Mouse (Mus musculus): ENCODE measurements around the gene Cdc123.

- TF ChIP-seq CTCF (IDR thresholded peaks at IDR 0.05; ENCODE audit: low read depth, low read length), result no peak
- TF ChIP-seq POLR2AphosphoS5 (IDR thresholded peaks at IDR 0.05; ENCODE audit: insufficient replicate concordance, low read depth, low read length), result no peak
- no peak for TF ChIP-seq GATA1 (IDR thresholded peaks at IDR 0.05; ENCODE audit: borderline replicate concordance, low read length)
- TF ChIP-seq TAL1 (conservative IDR thresholded peaks at IDR 0.05; ENCODE audit: low read depth, low read length), result no peak
These were observed 19.6 kb downstream of the Cdc123 start for GRCm38 (mm10) chr2:5825265-5825913.
